Mouse (Mus musculus) ovary, postnatal 14 days (tissue): ENCODE results near the gene Rhof.

Experiments
- DNase-seq: peaks from one replicate; pipeline ENCODE4 v3.0.0; 2022; ENCODE audit warnings: low spot score

Gene Rhof

GRCm38 (mm10) chr5:123147569-123147968 lies 15.1 kb upstream of the Rhof start:
- no peak for DNase-seq

- DNase-seq = no peak
Observed at GRCm38 (mm10) chr5:123146357-123146756, 13.9 kb upstream of the Rhof start.

GRCm38 (mm10) chr5:123144746-123145590 lies 12.5 kb upstream of the Rhof start:
- no peak for DNase-seq

- DNase-seq = no peak
Observed at GRCm38 (mm10) chr5:123143971-123144745, 11.7 kb upstream of the Rhof start.

GRCm38 (mm10) chr5:123143251-123143970 lies 10.9 kb upstream of the Rhof start:
- DNase-seq = no peak

GRCm38 (mm10) chr5:123142161-123143157 lies 10.0 kb upstream of the Rhof start, which contains the start of gene Setd1b:
Gene Setd1b (plus strand): TSS chr5:123142193.
- no peak for DNase-seq

- DNase-seq = no peak
Observed at GRCm38 (mm10) chr5:123141555-123142160, 9.2 kb upstream of the Rhof start.

GRCm38 (mm10) chr5:123140694-123141554 lies 8.4 kb upstream of the Rhof start:
- peak; percentile 89 for DNase-seq

GRCm38 (mm10) chr5:123139722-123140627 lies 7.5 kb upstream of the Rhof start:
- no peak for DNase-seq

- DNase-seq = no peak
Observed at GRCm38 (mm10) chr5:123138953-123139721, 6.6 kb upstream of the Rhof start.

GRCm38 (mm10) chr5:123138230-123138911 lies 5.9 kb upstream of the Rhof start:
- no peak for DNase-seq

- DNase-seq = no peak
Observed at GRCm38 (mm10) chr5:123137910-123138229, 5.4 kb upstream of the Rhof start.

GRCm38 (mm10) chr5:123137044-123137909 lies 4.8 kb upstream of the Rhof start:
- DNase-seq = no peak

GRCm38 (mm10) chr5:123136361-123137043 lies 4.0 kb upstream of the Rhof start:
- DNase-seq = no peak

- no peak for DNase-seq
Observed at GRCm38 (mm10) chr5:123135471-123136360, 3.2 kb upstream of the Rhof start.
